Mouse (Mus musculus) myocyte (in vitro differentiated cells): ENCODE results near the gene Cdc14a.

Source experiments
- MYOD1 ChIP-seq, 3 experiments: IDR thresholded peaks; one replicate each; pipeline ENCODE4 v1.6.1; 2011; ENCODE audit warnings: control low read depth in 2 of 3, low read depth in 2 of 3, mild to moderate bottlenecking in 2 of 3, moderate library complexity in 1 of 3; ENCODE audit not compliant: insufficient read length in 2 of 3, control insufficient read depth in 1 of 3
- POLR2A ChIP-seq: IDR thresholded peaks from one replicate; pipeline ENCODE4 v1.6.1; 2011; ENCODE audit warnings: low read depth, mild to moderate bottlenecking, control low read depth, moderate library complexity; ENCODE audit not compliant: insufficient read length
- POLR2AphosphoS2 ChIP-seq: IDR thresholded peaks from one replicate; pipeline ENCODE4 v1.6.1; 2011; ENCODE audit warnings: low read depth, control low read depth; ENCODE audit not compliant: insufficient read length
- TCF12 ChIP-seq: IDR thresholded peaks from one replicate; pipeline ENCODE4 v1.6.1; 2011; ENCODE audit warnings: mild to moderate bottlenecking, control low read depth; ENCODE audit not compliant: poor library complexity, insufficient read depth, severe bottlenecking
- TCF3 ChIP-seq: IDR thresholded peaks from one replicate; pipeline ENCODE4 v1.6.1; 2011; ENCODE audit warnings: low read depth, control low read depth; ENCODE audit not compliant: insufficient read length

DNA sequence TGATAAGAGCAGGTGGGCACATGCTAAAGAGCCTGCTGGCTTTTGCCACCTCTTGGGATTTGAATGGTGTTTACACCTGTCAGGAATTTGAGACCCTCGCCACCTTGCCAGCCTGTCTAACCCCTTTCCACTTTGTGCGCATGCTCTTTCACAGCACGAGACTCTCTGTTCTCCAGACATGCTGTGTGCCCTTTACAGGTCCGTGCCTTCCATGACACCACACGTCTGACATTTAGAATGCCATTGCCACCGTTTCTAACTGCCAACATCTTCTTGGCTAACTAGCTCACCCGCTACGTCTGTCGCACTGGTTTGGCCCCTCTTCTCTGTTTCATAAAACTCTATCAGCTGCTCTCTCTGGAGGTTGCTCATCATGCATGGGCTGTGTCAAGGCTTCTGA lies 20.5 kb upstream of the Cdc14a start:
- no peak for TF ChIP-seq POLR2AphosphoS2
- no peak for TF ChIP-seq TCF3
- no peak for TF ChIP-seq TCF12
- no peak for TF ChIP-seq MYOD1 (IDR thresholded peaks at IDR 0.05; ENCODE audit: control insufficient read depth in 1 of 3, insufficient read length in 2 of 3, low read depth in 2 of 3)
- TF ChIP-seq POLR2A = no peak
